Mouse (Mus musculus): ENCODE measurements around the gene Hdgfl1. TPM values are rescaled to one million over a fixed set of nuclear protein-coding genes. Genes with fewer than 3 reads are reported as not detected.

Hdgfl1 gene
- not detected for total RNA-seq (2022)

DNA sequence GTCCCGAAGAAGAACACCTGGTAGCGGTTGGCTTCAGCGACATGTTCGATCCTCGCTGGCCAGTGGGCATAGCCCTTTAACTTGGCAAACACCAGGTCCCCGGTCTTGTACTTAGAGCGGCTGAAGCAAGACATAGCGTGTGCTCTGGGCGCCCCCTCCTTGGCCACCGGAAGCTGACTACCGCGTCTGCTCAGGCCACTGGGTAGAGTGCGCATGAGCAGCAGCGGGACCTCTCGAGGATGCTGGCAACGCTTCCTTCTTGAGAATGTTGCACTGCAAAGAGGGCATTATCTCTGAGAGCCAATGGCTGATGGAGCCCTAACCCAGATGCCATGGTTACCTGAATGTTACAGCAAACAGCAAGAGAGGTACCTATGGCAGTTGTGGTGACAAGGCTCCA lies at the start of gene Hdgfl1:
TSS of gene Hdgfl1 (minus strand) at position 211 of the 400 bp plus-strand sequence.
- no peak for DNase-seq (ENCODE audit: low spot score)

DNA sequence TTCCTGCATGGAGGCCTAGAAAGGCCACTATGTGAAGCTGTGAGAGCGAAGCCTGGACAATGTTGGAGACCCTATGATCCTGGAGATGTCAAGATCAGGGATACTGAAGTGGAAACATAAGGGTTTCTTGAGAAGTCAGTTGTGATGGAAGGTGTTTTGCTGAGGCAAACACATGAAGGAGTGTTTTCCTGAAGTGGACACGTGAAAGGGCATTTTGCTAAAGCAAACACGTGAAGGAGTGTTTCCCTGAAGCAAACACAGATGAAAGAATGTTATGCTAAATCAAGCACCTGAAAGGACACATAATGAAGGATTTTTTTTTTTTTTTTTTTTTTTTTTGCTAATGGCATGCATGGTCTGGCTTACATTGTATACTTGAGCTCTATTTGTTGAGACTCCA lies 25.5 kb upstream of the Hdgfl1 start:
- no peak for DNase-seq (ENCODE audit: low spot score)

- DNase-seq (ENCODE audit: low spot score) = no peak
Observed at GRCm38 (mm10) chr13:26769424-26769823, 541 bp downstream of the Hdgfl1 start.

GRCm38 (mm10) chr13:26761966-26762803 lies 7.8 kb downstream of the Hdgfl1 start:
- DNase-seq (ENCODE audit: low spot score) = no peak

- DNase-seq (ENCODE audit: low spot score) = no peak
Observed at GRCm38 (mm10) chr13:26752863-26753262, 17.1 kb downstream of the Hdgfl1 start.

- no peak for DNase-seq (ENCODE audit: low spot score)
Observed at GRCm38 (mm10) chr13:26752414-26752813, 17.6 kb downstream of the Hdgfl1 start.

DNA sequence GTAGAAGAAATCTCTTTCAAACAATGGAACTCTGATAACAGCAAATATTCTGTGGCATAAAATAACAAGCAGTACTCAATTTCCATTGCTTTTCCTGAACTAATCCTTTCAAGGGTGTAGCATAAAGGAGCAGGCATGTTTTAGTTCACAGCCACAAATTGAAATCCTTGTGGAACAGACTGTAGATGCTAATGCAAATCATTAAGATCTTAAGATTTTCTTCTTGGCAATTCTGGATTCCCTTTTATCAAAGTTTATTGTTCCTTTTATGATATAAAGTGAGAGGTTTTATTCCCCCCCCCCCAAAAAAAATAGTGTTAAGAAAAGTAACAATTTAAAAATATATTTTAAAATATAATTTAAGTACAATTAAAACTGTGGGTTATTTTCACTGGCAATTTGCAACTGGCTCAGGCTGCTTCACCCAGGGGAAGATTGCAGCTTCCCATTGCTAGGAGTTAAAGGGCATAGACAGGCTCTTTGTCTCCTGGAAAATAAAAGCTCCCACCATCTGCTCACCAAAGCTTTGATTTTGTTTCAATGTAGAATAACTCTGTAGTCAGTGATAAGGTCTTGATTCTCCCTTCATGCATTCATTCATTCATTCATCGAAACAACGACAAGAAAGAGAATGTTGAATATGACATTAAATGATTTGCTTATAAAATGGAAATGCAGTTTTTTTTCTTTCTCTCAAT lies 24.1 kb downstream of the Hdgfl1 start:
- no peak for DNase-seq (ENCODE audit: low spot score)

DNA sequence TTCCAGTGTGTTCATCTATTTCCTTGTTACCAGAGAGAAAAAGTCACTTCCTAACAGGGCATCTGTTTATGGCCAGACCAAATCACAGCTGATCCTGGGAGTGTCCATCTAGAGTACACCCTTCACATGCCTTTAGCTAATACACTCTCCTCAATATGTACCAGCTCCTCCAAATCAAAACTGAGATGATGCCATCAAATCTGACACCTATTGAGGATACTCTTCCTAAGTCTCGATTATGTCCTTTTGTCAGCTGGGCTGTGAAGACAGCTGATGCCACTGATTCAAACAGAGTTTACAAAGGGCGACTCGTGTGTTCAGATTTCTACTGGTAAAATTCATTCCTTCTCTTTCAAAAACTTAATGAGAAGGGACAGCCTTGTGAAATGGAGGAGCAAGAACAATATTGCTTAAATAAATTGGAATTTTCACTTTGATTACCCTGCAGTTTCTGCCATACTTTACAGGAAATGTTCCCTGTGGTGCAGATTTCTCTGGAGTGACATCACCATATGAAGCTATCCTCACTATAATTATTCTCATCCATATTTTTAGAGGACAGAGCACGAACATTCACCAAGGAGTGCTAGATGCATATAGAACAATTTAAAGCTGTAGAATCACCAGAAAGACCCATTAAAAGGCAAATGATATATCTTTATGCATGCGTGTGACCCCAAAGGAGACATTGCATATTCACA lies 24.8 kb downstream of the Hdgfl1 start:
- no peak for DNase-seq (ENCODE audit: low spot score)

- DNase-seq (ENCODE audit: low spot score) = no peak
Observed at GRCm38 (mm10) chr13:26744068-26744467, 25.9 kb downstream of the Hdgfl1 start.

DNA sequence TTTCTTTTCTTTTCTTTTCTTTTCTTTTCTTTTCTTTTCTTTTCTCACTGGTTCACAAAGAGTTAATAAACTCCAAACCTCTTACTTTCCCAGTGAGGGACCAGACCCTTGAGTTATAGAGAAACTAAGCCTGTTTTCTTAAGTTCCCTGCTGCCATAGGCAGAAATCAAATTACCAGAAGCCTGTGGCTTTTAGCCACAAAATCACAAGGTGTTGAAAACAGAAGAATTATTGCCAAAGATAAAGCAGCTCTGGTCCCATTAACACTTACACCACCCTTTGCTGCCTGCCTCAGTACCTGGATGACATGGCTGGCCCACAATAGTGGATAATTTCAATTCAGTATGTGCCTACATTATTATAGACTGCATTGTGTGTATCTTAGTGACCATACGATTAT lies 35.0 kb downstream of the Hdgfl1 start:
- no peak for DNase-seq (ENCODE audit: low spot score)

DNA sequence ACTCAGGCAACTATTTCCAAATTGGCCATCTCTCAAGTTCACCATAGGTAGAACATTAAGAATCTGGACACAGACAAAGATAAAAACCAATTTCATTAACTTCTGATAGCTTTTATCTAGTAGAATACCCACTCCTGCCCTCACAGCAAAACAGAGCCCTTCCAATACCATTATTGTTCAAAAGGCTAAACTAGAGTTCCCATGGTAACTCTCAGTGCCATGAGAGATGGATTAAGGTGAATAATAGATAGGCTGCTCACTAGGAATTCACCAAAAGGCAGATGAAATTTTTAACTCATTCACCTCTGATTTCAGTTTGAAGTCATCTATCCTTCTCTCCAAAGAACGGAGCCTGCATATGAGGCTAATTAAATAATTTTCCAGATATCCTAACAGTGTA lies 45.7 kb downstream of the Hdgfl1 start:
- no peak for DNase-seq (ENCODE audit: low spot score)

- no peak for DNase-seq (ENCODE audit: low spot score)
Observed at GRCm38 (mm10) chr13:26721333-26721732, 48.6 kb downstream of the Hdgfl1 start.

- DNase-seq (ENCODE audit: low spot score) = no peak
Observed at GRCm38 (mm10) chr13:26720917-26721316, 49.0 kb downstream of the Hdgfl1 start.

GRCm38 (mm10) chr13:26719146-26719715 lies 50.7 kb downstream of the Hdgfl1 start:
- DNase-seq (ENCODE audit: low spot score) = no peak

Measured in heart, adult 8-10 months (tissue).